Mouse (Mus musculus) hindlimb bud, embryonic 11.5 days (tissue): ENCODE results near the gene Shisa5.
A peak's percentile ranks its signal among the peaks of the same experiment; 100 is the strongest.

Experiments
- DNase-seq: peaks from one replicate; pipeline ENCODE4 v3.0.0-alpha.2; 2012; ENCODE audit warnings: low read depth, low spot score; ENCODE audit errors: extremely low spot score

Shisa5 gene

DNA sequence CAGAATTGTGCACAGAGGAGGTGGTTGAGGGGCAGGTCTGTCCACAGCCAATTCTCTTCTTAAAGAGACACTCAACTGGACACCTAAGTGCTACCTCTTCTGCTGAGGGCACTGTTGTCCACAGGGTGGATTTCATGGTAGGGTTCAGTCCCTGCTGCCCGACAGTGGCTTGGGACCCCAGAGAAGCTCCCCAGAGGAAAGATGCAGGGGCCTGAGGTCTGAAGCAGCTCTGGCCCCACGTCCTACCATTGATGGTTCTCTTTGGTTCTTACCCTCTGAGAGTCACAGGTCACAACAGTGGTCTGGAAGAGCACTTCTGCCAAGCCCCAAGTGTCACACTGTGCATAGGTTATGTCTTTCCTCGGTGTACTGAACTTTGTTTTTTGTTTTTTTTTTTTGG lies 15.0 kb downstream of the Shisa5 start:
- no peak for DNase-seq

DNA sequence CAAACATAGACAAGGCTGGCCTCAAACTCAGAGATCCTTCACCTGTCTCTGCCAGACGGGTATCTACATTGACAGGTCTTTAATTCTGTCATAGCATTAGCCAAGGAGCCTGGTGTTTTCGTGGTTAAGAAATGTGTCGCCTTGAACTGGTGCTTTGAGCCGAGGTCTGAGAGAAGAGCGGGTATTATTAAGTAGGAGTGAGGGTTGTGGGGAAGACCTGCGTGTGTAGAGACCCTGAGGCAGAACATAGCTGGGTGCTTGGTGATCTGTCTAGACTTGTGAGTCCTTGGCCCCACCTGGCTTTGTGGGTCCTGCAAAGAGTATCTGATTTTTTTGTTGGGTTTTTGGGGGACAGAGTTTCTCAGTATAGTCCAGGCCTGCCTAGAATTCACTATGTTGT lies 15.5 kb downstream of the Shisa5 start:
- no peak for DNase-seq

DNA sequence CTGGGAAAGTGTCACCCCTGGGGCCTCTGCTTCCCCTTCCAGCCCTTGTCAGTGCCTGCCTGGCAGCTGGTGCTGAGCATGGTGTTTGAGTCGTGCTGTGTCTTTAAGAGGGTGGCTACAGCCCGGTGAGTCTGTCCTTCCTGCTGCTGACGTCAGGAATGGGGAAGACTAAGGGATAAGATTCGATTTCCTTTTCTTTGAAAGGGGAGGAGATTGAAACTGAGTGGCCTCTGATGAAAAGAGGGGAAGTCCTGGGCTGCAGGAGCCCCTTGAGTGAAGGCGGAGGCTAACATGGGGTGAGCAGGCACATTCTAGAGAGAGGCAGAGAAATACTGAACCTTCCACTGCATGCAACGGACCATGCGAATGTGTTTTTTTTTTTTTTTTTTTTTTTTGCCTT lies 16.3 kb downstream of the Shisa5 start:
- DNase-seq = no peak

DNA sequence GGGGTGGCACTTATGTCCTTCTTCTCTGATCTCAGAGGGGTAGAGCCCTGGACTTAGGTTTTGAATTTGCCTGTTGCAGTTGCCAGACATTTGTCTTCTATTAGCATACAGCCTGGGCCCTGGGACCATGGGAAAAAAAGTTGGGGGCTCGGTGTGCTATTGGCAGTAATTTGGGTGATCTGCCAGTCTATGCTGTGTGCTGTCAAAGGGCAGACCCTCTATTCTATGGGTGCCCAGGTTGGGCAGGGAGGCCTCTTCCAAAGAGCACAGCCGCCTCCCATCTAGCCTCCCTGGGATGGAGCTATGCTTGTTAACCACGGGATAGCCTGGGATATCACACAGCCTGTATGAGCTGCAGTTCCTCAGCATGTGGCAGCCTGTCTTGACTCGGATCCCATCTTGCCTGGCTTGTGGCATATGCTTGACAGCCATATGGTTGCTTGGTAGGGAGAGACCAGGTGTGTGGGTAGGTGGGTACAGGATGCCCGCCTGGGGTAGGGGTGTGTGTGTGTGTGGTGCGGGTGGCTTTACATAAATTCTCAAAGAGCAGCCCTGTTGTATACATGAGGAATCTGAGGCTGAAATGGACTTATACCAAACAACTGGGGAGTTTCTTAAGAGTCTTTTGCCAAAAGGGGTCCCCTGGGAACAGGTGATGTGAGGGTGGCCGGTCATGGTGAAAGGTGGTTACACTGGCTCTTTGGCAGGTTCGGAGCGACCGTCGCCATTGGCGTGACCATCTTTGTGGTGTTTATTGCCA lies 17.1 kb downstream of the Shisa5 start:
- DNase-seq = no peak

DNA sequence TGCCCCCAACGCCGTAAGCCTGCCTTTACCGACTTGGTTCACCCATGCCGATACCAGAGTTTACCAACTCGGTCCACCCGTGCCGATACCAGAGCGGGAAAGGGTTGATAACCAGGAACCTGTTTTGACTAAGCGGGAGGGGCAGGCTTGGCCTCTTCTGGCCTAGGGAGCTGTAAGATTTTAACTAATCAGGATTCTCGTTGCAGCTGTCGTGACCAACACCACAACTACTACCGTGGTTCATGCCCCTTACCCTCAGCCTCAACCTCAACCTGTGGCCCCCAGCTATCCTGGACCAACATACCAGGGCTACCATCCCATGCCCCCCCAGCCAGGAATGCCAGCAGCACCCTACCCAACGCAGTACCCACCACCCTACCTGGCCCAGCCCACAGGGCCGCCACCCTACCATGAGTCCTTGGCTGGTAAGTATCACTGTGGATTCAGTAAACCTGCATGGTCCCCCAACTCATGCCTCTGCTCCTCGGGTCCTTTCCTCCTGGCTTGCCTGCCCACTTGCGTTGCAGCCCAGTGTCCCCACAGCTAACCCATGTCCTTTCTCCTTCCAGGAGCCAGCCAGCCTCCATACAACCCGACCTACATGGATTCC lies 17.8 kb downstream of the Shisa5 start:
- no peak for DNase-seq

DNA sequence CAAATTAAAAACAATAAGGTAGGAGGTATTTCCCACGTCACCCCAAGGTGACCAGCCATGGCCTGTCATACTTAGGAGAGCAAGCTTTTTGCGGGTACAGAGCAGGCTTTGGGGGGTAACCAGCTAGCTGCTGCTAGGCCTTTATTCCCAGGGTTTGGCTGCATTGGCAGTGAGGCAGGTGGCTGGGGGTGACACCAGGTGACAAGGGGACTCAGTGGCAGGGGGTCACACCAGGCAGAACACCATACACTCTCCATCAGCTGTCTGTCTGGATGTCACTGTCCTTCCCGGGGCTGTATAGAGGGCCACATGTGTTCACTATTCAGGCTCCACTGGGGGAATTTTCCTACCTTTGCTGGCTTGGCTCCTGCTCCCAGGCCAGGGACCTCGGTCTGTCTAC lies 18.6 kb downstream of the Shisa5 start:
- DNase-seq = no peak

DNA sequence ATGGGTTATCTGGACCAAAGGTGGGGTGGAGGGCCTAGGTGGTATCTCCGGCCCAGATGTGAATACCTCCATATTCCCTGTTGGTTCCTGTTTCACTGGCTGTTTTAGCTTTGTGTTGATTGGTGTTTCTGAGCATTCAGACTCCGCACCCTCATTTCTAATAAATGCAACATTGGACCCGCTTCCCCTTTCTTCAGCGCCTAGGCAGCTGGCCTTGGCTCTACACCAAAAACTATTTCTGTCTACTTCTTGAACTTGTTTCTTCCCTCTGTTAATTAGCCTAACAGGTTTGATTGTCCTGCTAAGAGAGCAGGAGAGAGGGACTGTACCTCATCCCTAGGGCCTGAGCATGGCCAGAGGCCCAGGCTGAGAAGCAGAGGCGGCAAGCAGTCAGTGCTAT lies 19.2 kb downstream of the Shisa5 start:
- DNase-seq = no peak

DNA sequence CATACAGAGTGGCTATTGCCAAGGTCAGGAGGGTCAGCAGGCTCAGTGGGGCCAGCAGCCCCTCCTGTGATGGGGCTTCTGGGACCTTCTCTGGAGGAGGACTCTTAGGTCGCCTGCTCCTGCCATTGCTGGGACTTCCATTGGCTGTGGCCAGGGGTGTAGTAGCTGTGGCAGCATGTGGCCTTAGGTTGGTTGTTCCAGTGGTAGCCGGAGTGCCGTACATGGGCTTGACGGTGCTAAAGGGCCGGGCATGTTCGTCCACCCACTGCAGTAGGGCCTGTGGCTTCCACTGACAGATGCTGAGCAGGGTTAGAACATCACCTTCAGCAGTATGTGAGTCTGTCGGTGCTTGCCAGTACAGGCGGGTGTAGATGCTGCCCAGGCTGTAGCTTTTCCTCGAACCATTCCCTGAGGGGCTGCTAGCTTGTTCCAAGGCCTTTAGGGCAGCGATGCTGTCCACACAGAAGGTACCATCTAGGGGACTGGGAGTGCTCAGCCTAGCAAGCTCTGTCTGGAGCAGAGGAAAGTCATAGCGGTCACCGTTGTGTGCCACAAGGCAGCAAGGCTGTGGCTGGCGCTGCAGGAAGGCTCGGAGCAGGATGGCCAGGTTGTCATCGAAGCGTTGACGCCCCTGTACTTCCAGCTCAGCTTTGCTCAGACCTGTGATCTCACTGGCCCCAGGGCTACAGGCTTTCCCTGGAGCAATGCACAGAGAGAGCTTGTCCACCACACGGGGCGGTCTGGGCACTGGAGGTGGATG lies 19.8 kb downstream of the Shisa5 start:
- no peak for DNase-seq

DNA sequence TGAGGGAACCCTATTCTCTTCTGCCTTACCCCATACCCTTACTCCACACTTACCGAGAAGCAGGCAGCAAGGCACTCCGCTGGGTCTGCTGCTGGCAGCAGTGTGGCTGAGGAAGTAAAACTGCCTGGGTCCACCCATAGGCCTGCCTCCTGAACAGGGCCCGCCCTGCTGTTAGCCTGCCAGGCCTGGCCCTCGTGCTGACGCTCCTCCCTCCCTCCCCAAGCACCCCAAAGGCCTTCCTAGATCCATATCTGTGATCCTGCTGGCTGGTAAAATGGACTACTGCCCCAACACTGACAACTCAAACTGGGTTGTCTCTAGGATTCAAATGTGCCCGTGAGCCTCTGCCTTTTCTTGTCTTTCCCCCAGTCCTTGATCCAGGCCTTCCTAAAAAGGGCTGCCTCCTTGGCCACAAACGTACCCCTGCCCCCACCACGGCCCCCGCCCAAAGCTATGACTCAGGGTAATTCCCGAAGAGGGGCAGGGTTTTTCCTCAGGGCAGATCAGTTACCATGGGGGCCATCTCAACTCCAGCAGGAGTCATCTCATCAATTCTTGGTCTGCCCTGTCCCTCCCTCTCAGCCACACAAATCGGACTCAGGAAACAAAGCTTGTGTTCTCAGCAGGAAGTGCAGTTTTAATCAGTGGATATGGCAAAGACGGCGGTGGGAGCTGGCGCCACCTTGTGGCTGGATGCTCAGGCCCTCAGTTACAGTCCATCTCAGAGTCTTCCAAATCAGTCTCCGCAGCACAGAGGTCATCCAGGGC lies 21.0 kb downstream of the Shisa5 start, which contains the start of gene Trex1:
Gene Trex1 (minus strand): TSS at position 599 of the 768 bp plus-strand sequence.
- DNase-seq = peak; percentile 74

DNA sequence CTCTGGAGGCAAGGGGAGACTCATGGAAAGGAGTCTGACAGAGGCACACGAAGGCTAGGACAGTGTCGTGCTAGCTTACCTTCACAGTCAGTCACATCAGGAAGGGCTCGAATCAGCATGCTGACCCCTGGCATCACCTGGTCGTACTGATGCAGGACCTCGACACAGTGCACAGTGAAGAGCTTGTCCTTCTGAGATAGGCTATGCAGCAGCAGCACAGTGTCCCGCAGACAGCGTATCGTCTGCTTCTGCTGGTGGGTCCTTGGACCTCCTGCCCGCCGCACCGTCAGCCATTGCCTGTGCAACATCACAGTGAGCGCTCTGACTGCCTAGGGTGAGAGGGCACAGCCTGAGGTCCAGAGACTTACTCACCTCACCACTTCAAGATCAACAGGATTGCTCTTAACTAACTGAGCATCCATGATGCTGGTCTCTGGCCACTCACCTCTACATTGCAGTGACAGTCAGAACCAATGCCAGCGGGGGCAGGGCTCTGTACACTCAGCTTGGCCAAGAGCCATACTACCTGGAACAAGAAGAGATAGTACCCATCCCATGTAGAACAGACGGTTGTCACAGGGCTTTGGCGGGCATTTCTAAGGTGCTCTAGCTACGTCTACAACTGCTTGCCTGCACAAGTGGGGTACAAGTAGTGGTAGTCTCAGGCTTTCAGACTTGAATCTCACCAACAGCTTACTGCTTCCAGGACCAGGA lies 22.0 kb downstream of the Shisa5 start:
- DNase-seq = no peak

DNA sequence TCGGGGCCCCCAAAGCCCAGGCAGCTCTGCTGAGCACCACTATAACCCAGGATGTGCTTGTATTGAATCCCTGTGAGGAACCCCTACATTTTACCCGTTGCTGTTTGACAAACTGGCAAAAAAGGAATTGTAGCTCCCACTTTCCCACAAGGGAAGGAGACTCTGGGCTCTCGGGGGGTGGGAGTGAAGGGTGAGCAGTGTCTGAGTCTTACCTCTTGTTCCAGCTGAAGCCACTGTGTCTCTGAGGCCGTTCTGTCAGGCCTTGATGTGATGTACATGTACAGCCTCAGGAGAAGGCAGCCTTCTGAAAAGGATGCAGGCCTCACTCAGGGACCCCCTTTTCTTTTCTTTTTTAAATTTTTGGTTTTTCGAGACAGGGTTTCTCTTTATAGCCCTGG lies 22.5 kb downstream of the Shisa5 start:
- no peak for DNase-seq

DNA sequence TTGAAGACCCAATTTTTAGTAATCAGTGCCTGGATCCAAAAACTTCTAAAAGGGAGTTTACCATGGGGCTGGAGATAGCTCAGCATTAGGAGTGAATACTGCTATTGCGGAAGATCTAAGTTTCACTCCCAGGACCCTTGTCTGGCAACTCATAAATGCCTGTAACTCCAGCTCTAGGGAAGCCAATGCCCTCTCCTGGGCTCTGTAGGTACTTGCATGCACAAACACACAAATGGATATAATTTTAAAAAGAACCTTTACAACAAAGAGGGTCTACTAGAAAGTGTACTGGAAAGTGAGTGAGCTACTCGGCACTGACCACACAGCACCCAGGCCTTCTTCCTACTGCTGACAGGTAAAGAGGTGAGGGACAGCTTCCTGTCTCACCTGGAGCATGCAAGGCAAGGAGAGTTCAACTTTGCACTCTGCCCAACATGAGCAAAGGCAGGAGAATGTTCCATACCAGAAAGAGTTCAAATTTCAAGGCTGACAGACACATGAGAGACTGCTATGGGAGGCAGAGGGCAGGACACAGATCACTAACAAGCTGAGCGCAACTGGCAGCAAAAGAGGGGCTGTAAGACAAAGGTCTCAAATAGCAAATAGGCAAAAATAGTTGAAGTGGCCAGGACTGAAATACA lies 29.9 kb downstream of the Shisa5 start:
- DNase-seq = no peak

DNA sequence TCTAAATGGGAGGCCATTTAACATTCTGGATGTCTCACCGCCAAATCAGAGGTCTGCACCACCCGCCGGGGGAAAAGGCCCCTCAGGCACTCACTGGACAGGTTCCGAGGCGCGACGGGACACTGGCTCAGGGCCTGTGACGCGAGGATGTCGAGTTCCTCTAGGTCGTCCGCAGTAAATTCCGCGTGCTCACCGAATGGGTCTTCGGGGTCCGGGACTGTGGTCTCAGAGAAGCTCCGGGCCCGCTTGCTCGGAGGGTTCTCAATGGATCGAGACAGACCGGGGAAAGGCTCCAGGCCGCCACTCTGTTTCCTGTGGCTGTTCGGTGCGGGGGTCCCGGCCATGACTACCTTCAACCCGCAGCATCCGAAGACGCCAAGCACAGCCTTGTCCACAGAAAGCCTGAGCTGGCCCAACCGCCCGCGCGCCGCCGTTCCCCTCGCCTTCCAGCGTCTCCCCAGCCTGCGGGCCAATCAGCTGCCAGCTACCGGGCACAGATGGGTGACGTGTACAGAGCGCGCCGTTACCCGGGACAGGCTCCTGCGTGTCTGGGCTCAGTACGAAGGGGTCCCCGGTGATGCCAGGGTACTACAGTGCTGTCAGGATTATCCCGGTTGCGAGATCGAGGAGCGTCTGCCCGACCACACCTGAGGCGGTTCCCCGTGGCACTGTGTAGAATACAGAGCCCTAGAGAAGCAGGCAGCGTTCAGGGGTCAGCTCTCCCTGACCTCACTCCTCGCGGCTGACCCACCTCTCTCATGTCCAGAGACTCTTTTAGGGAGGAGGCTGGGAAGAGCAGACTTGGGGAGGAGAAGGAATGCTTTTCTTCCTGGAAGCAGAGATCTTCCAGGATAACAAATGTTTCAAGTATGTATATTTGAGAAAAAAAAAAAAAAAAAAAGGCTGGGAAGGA lies 35.6 kb downstream of the Shisa5 start, which contains the start of gene Atrip:
Gene Atrip (minus strand): TSS at position 464 of the 913 bp plus-strand sequence.
- DNase-seq = no peak

DNA sequence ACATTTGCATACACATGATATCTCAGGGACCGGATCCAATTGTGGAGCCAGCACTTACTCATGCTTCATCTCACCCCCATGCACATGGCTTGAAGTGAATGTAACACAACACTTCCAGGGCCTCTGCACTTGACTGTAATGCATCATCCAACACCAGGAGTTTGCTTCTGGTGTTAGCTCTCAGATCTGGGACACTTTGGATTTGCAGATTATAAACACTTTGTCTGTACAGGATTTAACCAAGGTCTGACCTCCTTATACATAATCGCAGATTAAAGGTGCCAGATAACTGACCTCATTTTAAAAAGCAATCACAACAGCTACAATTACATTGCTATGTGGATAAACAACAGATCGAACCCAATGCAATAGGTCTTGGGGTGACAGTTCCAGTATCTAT lies 42.2 kb downstream of the Shisa5 start:
- DNase-seq = no peak

DNA sequence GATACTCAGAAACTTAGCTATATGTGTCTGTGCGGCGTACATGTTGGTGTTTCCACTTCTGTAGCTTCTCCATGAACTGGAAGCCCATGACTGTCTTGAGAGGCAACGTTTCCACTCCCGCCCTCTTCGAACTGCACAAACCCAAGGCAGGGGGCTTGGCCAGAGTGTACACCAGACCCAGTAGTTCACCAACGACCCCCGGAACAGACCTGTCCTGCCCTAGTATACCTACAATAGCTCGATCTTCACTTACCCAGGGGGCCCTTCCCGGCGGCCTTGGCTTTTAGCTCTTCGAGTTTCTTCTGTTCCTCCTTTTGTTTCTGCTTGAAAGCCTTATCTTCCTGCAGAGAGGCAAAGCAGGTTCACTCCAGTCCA lies 43.4 kb downstream of the Shisa5 start:
- DNase-seq = no peak

DNA sequence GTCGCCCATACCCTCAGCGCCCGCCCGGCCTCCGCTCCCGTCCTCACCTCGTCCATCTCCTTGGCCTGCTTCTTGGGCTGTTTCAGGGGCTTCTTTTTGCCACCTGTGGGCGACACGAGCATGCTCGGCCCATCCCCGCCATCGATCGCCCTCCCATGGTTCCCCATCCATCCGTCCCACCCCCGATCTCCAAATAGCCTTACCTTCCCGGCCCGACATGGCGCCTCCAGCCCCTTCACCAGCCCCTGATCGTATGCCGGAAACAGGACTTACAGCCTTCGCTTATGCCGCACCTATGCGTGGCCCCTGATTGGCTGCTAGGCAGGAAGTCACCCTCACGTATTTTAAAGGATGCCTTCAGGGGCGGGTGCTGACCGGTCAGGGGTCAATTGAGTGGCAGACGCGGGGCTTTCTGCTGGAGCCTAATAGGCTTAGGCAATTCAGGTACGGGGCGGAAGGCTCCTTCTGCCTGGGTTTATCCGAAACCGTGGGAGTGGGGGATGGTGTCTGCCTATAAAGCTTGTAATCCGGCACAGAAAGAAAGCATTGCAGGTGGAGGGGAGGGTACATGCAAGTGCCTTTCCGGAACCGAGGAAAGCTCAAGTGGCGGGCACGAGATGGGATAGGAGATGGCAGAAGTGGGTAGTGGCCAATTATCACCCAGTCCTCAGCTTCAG lies 43.9 kb downstream of the Shisa5 start, which contains the start of the genes Ccdc51 and Tma7:
Gene Ccdc51 (plus strand): TSS at position 370 of the 677 bp plus-strand sequence.
Gene Tma7 (minus strand): TSS at position 464 of the 677 bp plus-strand sequence.
- no peak for DNase-seq

DNA sequence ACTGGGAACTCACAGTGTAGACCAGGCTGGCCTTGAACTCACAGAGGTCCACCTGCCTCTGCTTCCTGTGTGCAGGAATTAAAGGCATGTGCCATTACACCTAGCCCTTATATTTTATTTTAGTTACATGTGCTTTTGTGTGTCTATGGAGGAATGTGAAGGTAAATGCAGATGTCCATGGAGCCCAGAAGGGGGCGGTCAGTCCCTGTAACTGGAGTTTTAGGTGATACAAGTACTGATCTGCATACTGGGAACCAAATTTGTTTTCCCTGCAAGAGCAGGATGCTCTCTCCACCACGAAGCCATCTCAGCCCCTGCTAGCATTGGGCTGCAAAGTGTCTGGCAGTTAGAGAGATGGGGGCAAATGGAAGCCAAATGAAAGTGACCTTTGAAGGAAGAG lies 46.6 kb downstream of the Shisa5 start:
- DNase-seq = no peak

DNA sequence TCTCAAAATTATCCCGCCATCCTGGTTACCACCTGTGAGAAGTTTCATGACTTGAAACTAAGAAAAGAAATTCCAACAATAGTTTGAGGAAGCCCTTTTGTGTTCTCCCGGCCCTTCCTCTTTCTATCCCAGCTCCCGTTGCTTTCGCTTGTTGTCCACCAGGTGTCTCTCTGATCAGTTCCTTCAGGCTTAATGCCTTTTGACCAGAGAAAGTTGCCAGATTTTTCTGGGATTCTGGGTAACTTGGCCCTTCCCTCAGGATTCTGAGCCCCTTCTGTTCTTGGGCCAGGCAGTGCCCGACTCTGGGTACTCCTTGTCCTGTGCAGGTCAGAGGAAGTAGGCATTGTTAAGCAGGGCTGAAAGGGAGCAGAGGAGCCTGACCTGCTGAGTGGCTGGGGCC lies 49.6 kb downstream of the Shisa5 start:
- no peak for DNase-seq
